Mouse (Mus musculus) lung, embryonic 16.5 days (tissue): ENCODE results near the gene Sel1l3. TPM values are rescaled to one million over a fixed set of nuclear protein-coding genes. Genes with fewer than 3 reads are reported as not detected.

Experiments used
- ATAC-seq: fragments of 200-750 bp; cut with Nextera tagmentation; 2 replicates; pipeline ENCODE4 v1.8.0; 2017; ENCODE audit warnings: low read depth, mild to moderate bottlenecking, moderate library complexity
- H3K27ac ChIP-seq: fragments of 300-500 bp; sonication (generic); 2 replicates; pipeline ENCODE4 v1.5.1; 2014; ENCODE audit warnings: mild to moderate bottlenecking, control low read depth, low read length
- H3K27me3 ChIP-seq: fragments of 300-500 bp; sonication (generic); 2 replicates; pipeline ENCODE4 v1.6.1; 2014; ENCODE audit warnings: low read depth, low read length, mixed read lengths; ENCODE audit not compliant: control insufficient read depth, insufficient read depth
- H3K36me3 ChIP-seq: fragments of 300-500 bp; sonication (generic); 2 replicates; pipeline ENCODE4 v1.6.1; 2014; ENCODE audit warnings: low read length; ENCODE audit not compliant: control insufficient read depth, insufficient read depth
- H3K4me1 ChIP-seq: fragments of 300-500 bp; sonication (generic); replicated peaks from 2 replicates; pipeline ENCODE4 v1.6.1; 2014; ENCODE audit warnings: low read length, mixed read lengths; ENCODE audit not compliant: control insufficient read depth, insufficient read depth
- H3K4me2 ChIP-seq: fragments of 300-500 bp; sonication (generic); 2 replicates; pipeline ENCODE4 v1.6.1; 2014; ENCODE audit warnings: low read depth, low read length, control low read depth
- H3K4me3 ChIP-seq: fragments of 300-500 bp; sonication (generic); 2 replicates; pipeline ENCODE4 v1.5.1; 2014; ENCODE audit warnings: mild to moderate bottlenecking, low read length, control low read depth
- H3K9ac ChIP-seq: fragments of 300-500 bp; sonication (generic); 2 replicates; pipeline ENCODE4 v1.6.1; 2014; ENCODE audit warnings: low read length, control low read depth
- H3K9me3 ChIP-seq: fragments of 300-500 bp; sonication (generic); 2 replicates; pipeline ENCODE4 v1.6.1; 2016; ENCODE audit warnings: low read length; ENCODE audit not compliant: control insufficient read depth
- WGBS: fragments of 180-500 bp; shearing (Covaris S2); extraction: QIAGEN DNeasy Blood & Tissue Kit; methylation state at CpG from one replicate; pipeline ENCODE4 v1.1.7; 2014; 5-methylcytosine and 5-hydroxymethylcytosine counted together
- polyA plus RNA-seq: library from polyadenylated mRNA; unstranded; fragments of >200 nt; fragmentation: Nextera tagmentation; extraction: Ambion mirVana; gene quantifications from 2 replicates; pipeline ENCODE4 v1.2.1, GENCODE M21; 2015

Sel1l3 gene
- polyA plus RNA-seq, 1 experiment from 2014 or later: 5.8 TPM

GRCm38 (mm10) chr5:53142587-53142986 is 71.1 kb downstream of the Sel1l3 start:
- no peak overlapping the region for H3K9ac ChIP-seq
- H3K36me3 ChIP-seq: no peaks in the 10 kb centered on the region
- no peak for ATAC-seq
- no peaks in the 10 kb centered on the region for H3K4me1 ChIP-seq
- H3K27ac ChIP-seq: no peak overlapping the region
- H3K9me3 ChIP-seq: peaks cover 7% of the 10 kb centered on the region; the same call in 1 of the 2 replicates
- no peak overlapping the region for H3K4me3 ChIP-seq
- no peaks in the 10 kb centered on the region for H3K27me3 ChIP-seq
- 59% methylated on average over 5 of the region's 5 CpGs for WGBS
- no peak overlapping the region for H3K4me2 ChIP-seq

- 82% methylated on average over 8 of the region's 8 CpGs for WGBS
- no peak overlapping the region for H3K4me3 ChIP-seq
- H3K36me3 ChIP-seq: no peaks in the 10 kb centered on the region
- no peak overlapping the region for H3K4me2 ChIP-seq
- peaks cover 7% of the 10 kb centered on the region; the same call in 1 of the 2 replicates for H3K9me3 ChIP-seq
- H3K27me3 ChIP-seq: no peaks in the 10 kb centered on the region
- H3K27ac ChIP-seq: no peak overlapping the region
- H3K9ac ChIP-seq: no peak overlapping the region
- no peaks in the 10 kb centered on the region for H3K4me1 ChIP-seq
- no peak for ATAC-seq
Observed at GRCm38 (mm10) chr5:53140158-53140927, 73.4 kb downstream of the Sel1l3 start.

- Histone ChIP-seq H3K4me2 (no peak overlapping the region), H3K36me3 (no peaks in the 10 kb centered on the region), H3K4me3 (no peak overlapping the region), H3K27ac (no peak overlapping the region), H3K27me3 (no peaks in the 10 kb centered on the region), H3K9ac (no peak overlapping the region), H3K4me1 (no peaks in the 10 kb centered on the region), H3K9me3 (peaks cover 4% of the 10 kb centered on the region; the same call in 1 of the 2 replicates)
- ATAC-seq: no peak
- WGBS: 41% methylated on average over 11 of the region's 11 CpGs
Observed at GRCm38 (mm10) chr5:53139566-53139965, 74.2 kb downstream of the Sel1l3 start.

GRCm38 (mm10) chr5:53139140-53139539 is 74.6 kb downstream of the Sel1l3 start:
- Histone ChIP-seq H3K4me1 (no peaks in the 10 kb centered on the region), H3K27ac (no peak overlapping the region), H3K4me3 (no peak overlapping the region), H3K9me3 (0 out of 2 replicates have a peak, but pooled peaks cover 2% of the 10 kb centered on the region), H3K9ac (no peak overlapping the region), H3K36me3 (no peaks in the 10 kb centered on the region), H3K4me2 (no peak overlapping the region), H3K27me3 (no peaks in the 10 kb centered on the region)
- 34% methylated on average over 4 of the region's 4 CpGs for WGBS
- ATAC-seq: no peak

GRCm38 (mm10) chr5:53138025-53138424 is 75.7 kb downstream of the Sel1l3 start:
- H3K27me3 ChIP-seq: no peaks in the 10 kb centered on the region
- H3K4me3 ChIP-seq: no peak overlapping the region
- no peaks in the 10 kb centered on the region for H3K36me3 ChIP-seq
- H3K4me2 ChIP-seq: no peak overlapping the region
- 77% methylated on average over 8 of the region's 8 CpGs for WGBS
- no peak overlapping the region for H3K27ac ChIP-seq
- no peak overlapping the region for H3K9ac ChIP-seq
- no peak for ATAC-seq
- no peaks in the 10 kb centered on the region for H3K4me1 ChIP-seq
- H3K9me3 ChIP-seq: 0 out of 2 replicates have a peak, but pooled peaks cover 2% of the 10 kb centered on the region

- Histone ChIP-seq H3K9me3 (no peaks in the 10 kb centered on the region), H3K27ac (no peak overlapping the region), H3K4me1 (no peaks in the 10 kb centered on the region), H3K4me3 (no peak overlapping the region), H3K36me3 (no peaks in the 10 kb centered on the region), H3K27me3 (no peaks in the 10 kb centered on the region), H3K4me2 (no peak overlapping the region), H3K9ac (no peak overlapping the region)
- 59% methylated on average over 8 of the region's 8 CpGs for WGBS
- 0 out of 2 replicates have a peak, but pooled peaks have one; percentile 20 for ATAC-seq
Observed at GRCm38 (mm10) chr5:53135984-53136383, 77.7 kb downstream of the Sel1l3 start.

- no peaks in the 10 kb centered on the region for H3K27me3 ChIP-seq
- no peaks in the 10 kb centered on the region for H3K4me1 ChIP-seq
- no peak overlapping the region for H3K9ac ChIP-seq
- no peak for ATAC-seq
- no peak overlapping the region for H3K27ac ChIP-seq
- H3K4me3 ChIP-seq: no peak overlapping the region
- H3K4me2 ChIP-seq: no peak overlapping the region
- WGBS: 85% methylated on average over 2 of the region's 2 CpGs
- H3K36me3 ChIP-seq: no peaks in the 10 kb centered on the region
- no peaks in the 10 kb centered on the region for H3K9me3 ChIP-seq
Observed at GRCm38 (mm10) chr5:53134003-53134402, 79.7 kb downstream of the Sel1l3 start.

- no peak overlapping the region for H3K4me2 ChIP-seq
- no peaks in the 10 kb centered on the region for H3K9me3 ChIP-seq
- no peak overlapping the region for H3K4me3 ChIP-seq
- 55% methylated on average over 4 of the region's 4 CpGs for WGBS
- no peak overlapping the region for H3K27ac ChIP-seq
- H3K27me3 ChIP-seq: no peaks in the 10 kb centered on the region
- no peaks in the 10 kb centered on the region for H3K36me3 ChIP-seq
- H3K4me1 ChIP-seq: no peaks in the 10 kb centered on the region; the same call in 1 of the 2 replicates
- H3K9ac ChIP-seq: no peak overlapping the region
- no peak for ATAC-seq
Observed at GRCm38 (mm10) chr5:53124701-53125100, 89.0 kb downstream of the Sel1l3 start.

GRCm38 (mm10) chr5:53123525-53124286 is 90.0 kb downstream of the Sel1l3 start:
- H3K4me1 ChIP-seq: peaks cover 4% of the 10 kb centered on the region
- ATAC-seq: peak; percentile 67; the same call in 1 of the 2 replicates
- no peak overlapping the region for H3K9ac ChIP-seq
- H3K27ac ChIP-seq: no peak overlapping the region
- H3K27me3 ChIP-seq: no peaks in the 10 kb centered on the region
- no peaks in the 10 kb centered on the region for H3K36me3 ChIP-seq
- WGBS: 41% methylated on average over 10 of the region's 10 CpGs
- H3K4me2 ChIP-seq: no peak overlapping the region
- H3K9me3 ChIP-seq: no peaks in the 10 kb centered on the region
- no peak overlapping the region for H3K4me3 ChIP-seq
